Mouse (Mus musculus) urinary bladder, postnatal 25 days (tissue): ENCODE measurements around the gene Ern1.
"Not testable (repeated sequence)": the region's sequence is repeated elsewhere in the genome, so short reads cannot be mapped to it uniquely, and the experiment has no call there.

Experiments used
- DNase-seq: peaks from one replicate; pipeline ENCODE4 v3.0.0; 2022; ENCODE audit warnings: low spot score

The Ern1 gene

DNA sequence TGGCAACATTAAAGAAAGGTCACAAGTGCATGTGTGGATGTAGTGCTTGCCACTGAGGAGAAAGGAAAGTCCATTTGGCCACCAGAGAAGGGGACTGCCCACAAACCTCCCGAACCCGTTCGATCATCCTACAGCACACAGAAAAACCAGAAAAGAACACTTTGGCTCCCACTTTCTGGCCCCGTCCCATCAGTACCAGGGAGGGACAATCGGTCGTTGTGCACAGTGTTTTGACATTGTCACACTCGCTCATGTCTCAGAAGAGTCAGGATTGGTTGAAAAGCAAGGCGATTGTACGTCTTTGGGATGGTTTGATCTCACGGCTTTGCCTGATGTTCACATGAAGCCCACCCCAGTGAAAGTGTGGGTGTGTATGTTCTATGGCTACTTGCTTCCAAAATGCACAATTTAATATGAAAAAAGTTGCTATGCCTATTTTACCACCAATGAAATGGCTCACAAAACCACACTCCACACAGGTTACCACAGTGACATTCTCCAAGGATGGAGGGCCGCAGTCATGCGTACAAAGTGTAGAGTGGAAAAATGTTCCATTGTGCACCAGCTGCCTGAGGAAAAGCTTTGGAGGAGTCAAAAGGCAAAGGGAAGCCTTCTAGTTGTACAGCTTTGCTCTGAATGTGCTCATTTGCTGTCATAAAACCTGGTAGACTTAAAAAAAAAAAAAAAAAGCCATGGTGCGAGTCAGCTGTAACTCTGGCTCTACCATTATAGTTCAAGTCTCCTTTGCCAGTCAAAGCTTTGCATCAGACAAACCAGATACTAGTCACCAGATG is 15.2 kb upstream of the Ern1 start:
- DNase-seq, result no peak

DNA sequence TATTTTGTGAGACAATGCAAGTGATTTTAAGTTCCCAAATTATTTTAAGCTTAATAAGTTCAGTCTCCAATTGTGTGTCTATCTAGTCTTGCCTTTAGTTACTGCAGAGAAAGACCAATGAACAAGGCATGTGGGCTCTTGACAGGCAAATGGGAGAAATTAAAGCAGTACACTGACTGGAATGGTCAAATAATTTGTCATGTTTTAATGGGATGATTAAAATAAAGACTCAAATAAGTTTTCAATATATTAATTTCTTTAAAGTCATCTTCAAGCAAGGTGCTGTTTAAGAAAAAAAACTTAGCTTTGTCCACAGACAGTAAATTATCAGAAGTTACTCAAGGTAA is 14.5 kb upstream of the Ern1 start:
- DNase-seq, result no peak

DNA sequence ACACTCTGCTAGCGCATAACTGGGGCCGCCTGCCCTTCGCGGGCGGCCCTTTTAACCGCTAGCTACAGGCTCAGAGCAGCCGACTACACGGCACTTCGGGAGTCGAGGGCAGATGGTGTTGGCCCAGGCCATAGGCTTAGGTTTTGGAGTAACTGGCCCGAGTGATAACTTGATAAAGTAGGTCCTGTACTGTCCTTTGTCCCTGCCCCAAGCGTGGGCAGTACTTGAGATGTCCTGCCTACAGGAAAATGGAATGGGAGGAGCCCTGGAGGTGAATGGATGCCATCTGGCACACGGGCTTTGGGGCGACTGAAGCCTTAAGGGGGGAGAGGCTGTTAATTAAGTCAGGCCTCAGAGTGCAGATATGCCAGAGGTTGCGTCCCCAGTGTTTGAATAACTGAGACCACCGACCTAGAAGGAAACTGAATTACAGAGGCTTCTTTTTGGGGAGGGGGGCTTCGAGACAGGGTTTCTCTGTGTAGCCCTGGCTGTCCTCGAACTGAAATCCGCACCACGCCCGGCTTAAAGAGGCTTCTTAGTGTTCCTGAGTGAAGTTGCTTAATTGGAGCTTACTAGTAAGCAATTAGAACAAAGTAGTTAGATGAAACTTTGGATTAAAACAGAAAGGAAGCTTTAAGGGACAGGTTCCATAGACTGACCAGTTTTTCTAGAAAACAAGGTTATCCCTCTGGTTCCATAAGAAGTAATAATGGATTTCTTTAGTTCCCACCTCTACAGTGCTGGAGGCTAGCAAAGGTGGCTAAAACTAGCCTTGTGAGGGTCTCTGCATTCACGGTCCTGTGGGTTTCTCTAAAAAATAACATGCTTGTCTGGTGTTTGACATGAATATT is 13.9 kb upstream of the Ern1 start:
- DNase-seq, result peak; percentile 57

DNA sequence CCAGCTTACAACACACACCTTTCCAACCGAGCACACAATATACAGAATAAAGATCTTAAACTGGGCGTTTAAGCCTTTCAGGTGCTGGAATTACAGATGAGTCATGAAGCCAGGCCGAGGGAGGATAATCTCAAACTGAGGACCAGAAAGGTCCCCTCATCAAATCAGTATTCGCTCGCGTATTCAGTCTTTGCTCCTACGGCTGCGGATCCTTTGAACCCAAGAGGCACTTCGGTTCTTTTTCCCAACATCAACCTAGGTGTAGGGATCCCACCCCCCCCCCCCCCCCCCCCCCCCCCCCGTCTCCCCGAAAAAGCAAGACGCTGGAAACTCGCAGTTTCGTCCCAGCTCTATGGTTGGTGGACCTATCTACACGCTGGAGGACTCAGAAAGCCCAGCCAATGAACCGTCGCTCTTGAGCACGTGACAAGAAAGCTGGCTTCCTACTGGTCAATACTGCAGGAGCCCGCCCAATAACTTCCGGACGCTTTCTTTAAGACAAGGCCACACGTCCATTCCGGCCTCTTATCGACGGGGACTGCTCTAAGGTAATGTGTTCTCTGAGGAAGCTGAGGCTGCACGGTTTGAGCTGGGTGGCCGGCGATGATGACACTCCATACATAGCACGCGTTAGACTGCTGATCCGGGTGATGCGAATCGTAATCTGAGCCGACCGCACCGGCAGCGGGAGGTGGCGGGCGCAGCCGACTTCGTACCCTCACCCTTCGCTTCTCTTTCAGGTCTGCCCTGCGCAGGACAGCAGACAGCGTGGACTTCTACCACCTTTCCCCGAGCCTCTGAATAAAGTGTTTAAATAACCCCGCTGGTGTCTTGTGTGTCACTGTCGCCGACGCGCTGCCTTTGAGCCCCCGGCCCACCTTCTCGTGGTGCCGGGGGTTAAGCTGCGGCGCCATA is 13.0 kb upstream of the Ern1 start:
- DNase-seq, result peak; percentile 76

DNA sequence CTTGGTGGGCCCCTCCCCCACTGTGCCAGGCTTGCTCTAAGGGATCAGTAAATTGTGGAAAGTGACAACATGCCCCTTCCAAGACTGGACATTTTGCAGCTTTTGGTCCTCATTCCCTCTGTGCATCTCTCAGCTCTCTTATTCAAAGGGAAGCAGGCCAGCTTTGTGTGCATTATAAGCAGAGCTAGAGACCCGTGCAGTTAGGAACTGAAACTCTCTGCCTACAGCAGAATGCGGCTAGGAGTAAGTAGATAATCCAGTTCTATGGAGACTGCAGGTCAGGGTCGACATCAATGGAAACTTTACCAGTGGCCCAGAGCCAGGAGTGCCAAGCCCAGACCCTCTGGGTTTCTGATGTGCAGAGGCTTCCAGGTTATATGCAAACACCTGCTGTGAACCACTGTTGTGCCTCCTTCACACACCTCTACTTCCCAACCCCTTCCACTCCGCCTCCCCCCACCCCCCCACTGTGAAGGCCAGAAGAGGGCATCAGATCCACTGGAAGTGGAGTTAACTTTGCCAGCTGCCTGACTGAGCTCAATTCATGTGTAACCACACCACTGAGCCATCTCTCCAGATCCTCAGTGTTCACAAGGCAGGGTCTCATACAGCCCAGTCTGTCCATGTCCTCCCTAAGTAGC is 11.2 kb upstream of the Ern1 start:
- no peak for DNase-seq

DNA sequence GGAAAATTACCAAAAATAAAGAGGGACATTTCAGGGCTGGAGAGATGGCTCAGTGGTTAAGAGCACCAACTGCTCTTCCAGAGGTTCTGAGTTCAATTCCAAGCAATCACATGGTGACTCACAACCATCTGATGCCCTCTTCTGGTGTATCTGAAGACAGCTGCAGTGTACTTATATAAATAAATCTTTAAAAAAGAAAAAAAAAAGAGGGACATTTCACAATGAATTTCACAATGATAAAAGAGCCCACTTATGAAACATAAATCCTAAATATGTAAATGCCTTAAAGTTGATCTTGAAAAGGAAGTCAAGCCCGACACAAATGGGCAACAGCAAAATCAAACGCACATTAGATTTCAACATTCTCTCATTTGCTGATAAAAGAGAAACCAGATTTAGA is 10.3 kb upstream of the Ern1 start:
- DNase-seq, result no peak

DNA sequence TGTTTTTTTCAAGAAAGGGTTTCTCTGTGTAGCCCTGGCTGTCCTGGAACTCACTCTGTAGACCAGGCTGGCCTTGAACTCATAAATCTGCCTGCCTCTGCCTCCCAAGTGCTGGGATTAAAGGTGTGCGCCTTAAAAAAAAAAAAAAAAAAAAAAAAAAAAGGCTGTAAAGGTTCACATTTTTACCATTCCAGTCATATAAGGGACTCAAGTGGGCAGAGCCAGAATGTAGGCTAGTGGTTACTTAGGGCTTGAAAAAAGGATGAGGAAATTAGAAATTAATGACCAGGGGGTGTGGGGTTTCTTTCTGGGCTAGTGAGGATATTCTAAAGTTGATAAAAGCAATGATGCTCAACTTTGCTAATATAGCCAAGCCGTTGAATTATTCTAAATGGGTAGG is 9.4 kb upstream of the Ern1 start:
- not testable (repeated sequence) for DNase-seq

DNA sequence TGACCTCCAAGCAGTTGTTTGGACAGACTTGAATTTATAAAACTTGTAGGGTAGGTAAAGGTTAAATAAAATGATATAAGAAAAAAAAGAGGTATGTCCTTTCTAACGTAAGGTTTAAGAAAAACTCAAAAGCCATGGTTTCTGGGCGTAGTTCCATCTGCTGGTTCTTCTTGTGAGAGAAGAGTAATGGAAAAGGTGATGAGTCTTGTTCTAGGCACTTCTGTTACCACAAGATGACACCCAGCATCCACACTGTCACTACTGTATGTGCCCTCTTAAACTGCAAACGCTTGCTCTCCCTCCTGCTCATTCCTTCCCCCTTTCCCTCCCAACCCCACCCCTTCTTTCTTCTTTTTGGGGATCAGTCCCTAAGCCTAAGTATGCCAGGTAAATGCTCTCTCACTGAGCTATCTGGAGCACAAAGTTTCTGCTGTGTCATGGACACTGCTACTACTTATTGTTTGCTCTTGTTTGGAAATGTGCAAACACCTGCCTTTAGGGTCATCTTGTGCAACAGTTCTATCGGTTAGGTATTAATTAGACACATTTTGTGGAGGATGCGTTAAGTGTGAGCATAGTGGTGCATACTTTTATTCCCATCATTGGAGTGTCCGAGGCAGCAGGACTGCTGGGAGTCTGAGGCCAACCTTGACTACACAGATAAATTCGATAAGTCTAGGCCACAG is 5.5 kb upstream of the Ern1 start:
- DNase-seq, result no peak

DNA sequence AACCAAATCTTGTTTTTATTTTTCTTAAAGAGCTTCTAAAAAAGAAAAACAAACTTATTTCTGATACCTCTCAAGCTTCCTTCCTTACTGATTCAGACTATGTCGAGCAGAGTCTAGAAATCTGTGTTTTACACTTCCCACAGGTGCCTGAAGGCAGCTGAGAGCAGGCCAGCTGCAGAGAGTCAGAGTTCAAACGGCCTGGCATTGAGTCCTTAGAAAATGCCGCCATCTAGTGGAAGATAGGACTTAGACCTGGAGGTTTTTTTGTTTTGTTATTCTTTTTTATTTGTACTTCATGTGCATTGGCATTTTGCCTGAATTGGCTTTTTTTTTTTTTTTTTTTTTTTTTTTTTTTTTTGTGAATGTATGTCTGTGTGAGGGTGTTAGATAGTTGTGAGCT is 3.7 kb upstream of the Ern1 start:
- DNase-seq, result peak; percentile 16

DNA sequence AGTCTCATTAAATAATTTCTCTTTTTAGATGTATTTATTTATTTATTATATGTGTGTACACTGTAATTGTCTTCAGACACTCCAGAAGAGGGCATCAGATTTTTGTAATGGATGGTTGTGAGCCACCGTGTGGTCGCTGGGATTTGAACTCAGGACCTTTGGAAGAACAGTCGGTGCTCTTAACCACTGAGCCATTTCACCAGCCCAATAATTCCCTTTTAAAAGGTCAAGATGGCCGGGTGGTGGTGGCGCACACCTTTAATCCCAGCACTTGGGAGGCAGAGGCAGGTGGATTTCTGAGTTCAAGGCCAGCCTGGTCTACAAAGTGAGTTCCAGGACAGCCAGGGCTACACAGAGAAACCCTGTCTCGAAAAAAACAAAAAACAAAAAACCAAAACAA is 2.9 kb upstream of the Ern1 start:
- DNase-seq, result not testable (repeated sequence)

DNA sequence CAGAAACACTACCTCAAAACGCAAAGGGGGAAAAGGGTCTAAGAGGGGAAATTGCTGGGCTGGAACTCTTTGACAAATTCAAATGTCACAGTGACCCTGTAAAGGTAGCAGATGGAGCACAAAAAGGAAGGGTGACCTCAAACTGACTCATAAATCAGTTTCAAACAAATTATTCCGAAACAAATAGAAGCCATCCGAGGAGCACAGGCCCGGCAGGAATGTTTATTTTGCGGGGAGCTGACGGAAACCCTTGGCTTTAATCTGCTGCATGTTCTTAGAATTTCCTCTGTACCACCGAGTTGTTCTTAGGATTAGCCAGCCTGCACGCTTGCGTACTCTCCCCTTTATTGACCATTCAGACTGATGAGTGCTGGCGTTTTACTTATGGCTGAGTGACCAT is 2.4 kb upstream of the Ern1 start:
- DNase-seq, result no peak

DNA sequence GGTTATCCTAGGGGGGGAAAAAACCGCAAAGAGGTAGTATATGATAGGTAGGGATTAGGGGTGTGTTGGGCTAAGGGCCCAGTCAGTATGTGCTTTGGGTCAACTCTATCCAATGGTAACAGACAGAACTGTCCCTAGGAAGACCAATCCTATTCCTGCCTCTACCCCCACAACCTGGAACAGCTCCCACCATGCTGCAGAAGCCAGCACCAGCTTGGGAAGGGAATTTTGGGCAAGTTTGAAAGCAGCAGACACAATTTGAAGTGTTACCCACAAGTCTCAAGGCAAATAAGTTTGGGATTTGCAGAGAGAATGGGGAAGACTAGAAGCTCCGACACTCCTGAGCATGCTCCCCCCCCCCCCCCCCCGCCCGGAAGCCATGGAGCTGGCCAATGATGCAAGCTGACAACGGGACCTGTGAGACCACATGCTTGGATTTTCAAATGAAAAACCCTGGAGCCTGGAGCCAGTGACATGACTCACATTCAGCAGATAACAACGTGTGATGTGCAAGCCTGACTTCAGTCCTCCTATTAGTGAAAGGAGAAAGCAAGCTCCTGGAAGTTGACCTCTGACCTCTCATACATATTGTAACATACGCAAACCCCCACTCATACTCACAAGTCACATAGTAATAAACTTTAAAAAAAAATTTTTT is 1.5 kb upstream of the Ern1 start:
- no peak for DNase-seq

DNA sequence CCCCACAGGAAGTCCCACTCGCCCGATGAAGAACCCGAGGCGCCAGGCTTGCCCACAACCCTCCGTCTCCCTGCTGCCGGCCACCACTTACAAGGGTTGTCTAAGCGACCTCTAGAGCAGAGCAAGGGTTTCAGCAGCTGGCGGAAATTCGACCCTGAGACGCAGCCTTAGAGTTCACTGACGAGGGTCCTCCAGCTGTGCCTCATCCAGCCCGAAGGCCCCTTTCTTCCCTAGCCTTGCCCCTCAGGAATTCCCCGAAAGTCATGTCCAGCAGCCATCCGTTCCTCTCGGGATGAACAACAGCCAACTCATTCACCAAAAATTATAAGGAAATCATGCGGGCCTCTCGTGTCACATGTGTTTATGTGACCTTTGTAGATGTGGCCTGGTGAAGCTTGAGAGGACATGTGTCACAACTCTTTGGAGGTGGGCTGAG is 492 bp upstream of the Ern1 start:
- no peak for DNase-seq

DNA sequence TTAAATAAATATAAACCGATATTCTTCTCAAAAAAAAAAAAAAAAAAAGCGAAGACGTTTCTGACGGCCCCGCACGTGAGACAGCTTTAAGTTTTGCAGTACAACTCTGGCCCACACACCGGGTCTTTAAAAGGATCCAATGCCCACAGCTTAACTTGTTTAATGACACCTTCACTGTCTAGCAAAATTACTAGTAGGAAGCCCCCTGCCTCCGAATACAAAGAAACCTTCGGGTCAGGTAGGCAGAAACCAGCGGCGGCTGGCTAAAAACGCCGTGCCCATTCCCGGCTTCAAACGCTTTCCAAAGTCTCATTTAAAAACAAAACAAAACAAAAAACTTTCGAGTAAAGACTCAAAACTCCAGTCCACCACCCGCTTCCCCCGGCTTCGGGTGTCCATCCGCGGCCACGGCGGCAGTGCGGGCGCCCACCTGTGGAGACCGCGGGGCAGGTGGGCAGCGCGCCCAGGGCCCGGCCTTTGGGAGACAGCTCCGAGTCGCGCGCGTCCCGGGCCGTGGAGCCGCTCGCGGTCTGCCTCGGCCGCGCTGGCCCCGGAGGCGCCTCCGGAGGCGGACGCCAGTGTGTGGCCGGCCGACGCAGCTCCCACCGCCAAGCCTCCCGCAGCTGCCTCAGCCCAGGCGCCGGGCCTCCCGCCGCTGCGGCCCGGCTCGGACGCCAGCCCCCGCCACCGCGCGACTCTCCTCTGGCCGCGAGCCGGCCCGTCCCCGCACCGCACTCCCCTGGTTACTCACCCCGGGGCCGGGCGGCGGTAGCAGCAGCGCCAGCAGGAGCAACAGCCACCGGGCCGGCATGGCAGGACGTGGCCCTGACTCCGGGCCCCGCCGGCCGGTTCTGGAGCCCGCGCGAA is 553 bp downstream of the Ern1 start:
- DNase-seq, result peak; percentile 55

DNA sequence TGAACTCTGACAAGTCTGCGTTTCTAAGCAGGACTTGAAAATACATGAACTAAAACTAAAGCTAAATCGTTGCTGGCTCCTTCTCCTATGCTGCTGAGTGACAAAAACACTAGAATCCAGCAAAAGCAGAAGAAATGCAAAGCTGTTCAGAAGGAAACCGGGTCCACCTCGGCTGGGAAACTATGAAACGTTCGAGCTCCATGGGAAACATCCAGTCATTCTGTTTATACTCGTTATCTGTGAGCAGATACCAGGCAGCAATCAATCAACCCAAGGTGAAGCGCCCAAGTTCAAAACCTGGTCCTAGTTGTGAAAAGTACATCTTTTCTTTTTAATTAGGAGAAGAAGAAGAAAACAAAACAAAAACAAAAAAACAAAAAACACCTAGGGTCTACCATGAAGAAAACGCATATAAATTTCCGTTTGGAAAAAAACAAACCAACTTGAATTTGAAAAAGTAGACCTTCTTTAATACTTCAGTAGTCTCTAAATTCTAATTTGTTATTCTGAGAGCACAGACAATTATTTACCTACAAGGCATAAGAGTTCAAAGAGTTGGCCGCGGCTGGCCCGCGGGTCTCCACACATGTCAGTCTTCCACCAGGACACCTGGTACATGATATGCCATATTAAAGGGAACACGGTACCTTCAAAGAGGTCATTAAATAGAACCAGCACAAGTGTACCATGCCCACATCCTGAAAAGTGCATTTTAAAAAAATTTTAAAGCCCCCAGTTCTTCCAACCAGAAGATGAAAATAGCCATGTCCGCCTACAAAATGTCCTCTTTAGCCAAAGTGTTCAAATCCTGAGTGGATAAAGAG is 1.4 kb downstream of the Ern1 start:
- no peak for DNase-seq

DNA sequence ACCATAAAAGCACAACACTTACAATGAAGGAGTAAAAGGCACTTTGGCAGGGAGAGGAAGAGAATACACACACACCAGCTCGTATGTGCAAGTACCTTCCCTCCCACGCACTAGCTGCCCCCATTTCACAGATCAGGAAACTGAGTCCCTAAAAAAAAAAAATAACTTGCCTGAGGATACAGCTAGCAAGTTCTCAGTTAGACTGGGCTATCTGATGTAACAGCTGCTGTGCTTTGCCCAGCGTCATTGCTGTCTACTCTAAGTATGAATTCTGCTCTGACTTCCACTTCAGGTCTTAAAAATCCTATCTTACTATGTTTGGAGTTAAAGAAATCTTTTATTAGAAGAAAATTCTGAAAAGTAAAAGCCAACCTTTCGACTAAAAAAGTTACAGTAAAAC is 2.0 kb downstream of the Ern1 start:
- no peak for DNase-seq

DNA sequence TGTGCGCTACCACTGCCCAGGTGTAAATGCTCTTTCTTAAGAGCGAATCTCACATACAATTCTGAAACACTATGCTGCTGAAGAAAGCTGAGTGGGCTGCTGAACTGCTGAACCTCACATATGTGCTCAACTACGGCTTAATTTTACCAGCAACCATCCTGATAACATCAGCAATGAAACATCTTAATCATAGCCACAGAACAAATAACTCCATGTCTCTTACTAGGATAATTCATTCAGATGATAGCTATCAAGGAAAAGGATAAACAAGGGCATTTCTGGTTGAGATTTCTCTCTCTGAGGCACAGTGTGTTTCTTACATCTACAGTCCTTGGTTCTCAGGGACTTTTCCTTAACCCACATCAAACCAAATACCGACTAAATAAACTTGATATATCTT is 2.8 kb downstream of the Ern1 start:
- no peak for DNase-seq

DNA sequence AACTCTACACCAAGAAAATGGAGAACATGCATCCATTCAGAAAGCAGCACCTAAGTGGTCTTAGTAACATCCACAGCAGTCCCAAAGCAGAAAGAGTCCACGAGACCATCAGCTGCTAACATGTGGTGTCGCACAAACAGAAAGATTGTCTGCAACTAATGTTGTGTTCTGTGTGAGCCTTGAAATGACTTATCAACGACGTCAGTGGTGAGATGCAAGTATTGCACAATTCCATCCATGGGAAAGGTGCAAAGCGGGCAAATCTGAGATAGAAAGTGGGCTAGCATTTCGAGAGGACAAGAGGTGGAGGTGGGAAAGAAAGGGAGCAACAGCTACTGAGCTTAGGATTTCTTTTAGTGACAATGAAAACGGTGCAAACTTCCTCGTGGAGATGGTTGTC is 4.8 kb downstream of the Ern1 start:
- no peak for DNase-seq

DNA sequence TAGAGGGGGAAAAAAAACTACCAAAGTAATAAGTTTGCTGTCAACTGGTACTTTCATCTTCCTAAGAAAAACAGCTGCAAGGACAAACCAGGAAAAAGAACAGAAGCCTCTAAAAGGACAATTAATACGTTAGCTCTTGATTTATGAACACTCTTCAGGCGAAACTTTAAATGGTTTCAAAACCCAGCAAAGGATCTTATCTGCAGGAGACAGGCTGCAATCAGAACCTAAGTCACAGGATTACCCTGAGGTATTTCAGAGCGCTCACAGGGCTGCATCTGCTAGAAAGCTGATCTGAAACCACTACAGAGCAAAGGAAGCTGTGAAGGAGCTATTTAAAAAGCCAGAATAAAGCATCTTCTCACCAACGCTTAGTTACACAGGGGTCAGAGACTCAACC is 6.0 kb downstream of the Ern1 start:
- DNase-seq, result no peak
